Mouse (Mus musculus) embryonic facial prominence, embryonic 11.5 days (tissue): ENCODE results near the gene Fstl4. TPM values are rescaled to one million over a fixed set of nuclear protein-coding genes. Genes with fewer than 3 reads are reported as not detected.
A peak's percentile ranks its signal among the peaks of the same experiment; 100 is the strongest.

Experiments used
- ATAC-seq: fragments of 200-750 bp; cut with Nextera tagmentation; replicated peaks from 2 replicates; pipeline ENCODE4 v1.8.0; 2017; ENCODE audit warnings: low read depth; ENCODE audit not compliant: insufficient number of reproducible peaks, low FRiP score, low TSS enrichment
- DNase-seq: peaks from one replicate; pipeline ENCODE4 v3.0.0-alpha.2; 2015; ENCODE audit warnings: low spot score
- H3K27ac ChIP-seq: fragments of 300-500 bp; sonication (generic); replicated peaks from 2 replicates; pipeline ENCODE4 v1.5.1; 2014; ENCODE audit warnings: mild to moderate bottlenecking, low read depth, low read length, control low read depth
- H3K27me3 ChIP-seq: fragments of 300-500 bp; sonication (generic); 2 replicates; pipeline ENCODE4 v1.6.1; 2014; ENCODE audit warnings: mild to moderate bottlenecking, low read length, moderate library complexity, mixed read lengths; ENCODE audit not compliant: control insufficient read depth, insufficient read depth
- H3K36me3 ChIP-seq: fragments of 300-500 bp; sonication (generic); replicated peaks from 2 replicates; pipeline ENCODE4 v1.6.1; 2014; ENCODE audit warnings: low read depth, mild to moderate bottlenecking, low read length, moderate library complexity, mixed read lengths; ENCODE audit not compliant: control insufficient read depth, insufficient read depth
- H3K4me1 ChIP-seq: fragments of 300-500 bp; sonication (generic); 2 replicates; pipeline ENCODE4 v1.6.1; 2014; ENCODE audit warnings: low read length, mixed read lengths; ENCODE audit not compliant: control insufficient read depth, insufficient read depth
- H3K4me2 ChIP-seq: fragments of 300-500 bp; sonication (generic); 2 replicates; pipeline ENCODE4 v1.6.1; 2014; ENCODE audit warnings: low read depth, mild to moderate bottlenecking, control low read depth, low read length, moderate library complexity
- H3K4me3 ChIP-seq: fragments of 300-500 bp; sonication (generic); 2 replicates; pipeline ENCODE4 v1.5.1; 2014; ENCODE audit warnings: low read depth, low read length, control low read depth
- H3K9ac ChIP-seq: fragments of 300-500 bp; sonication (generic); replicated peaks from 2 replicates; pipeline ENCODE4 v1.6.1; 2014; ENCODE audit warnings: mild to moderate bottlenecking, control low read depth, low read length
- H3K9me3 ChIP-seq: fragments of 300-500 bp; sonication (generic); replicated peaks from 2 replicates; pipeline ENCODE4 v1.6.1; 2016; ENCODE audit warnings: mild to moderate bottlenecking, low read length, inconsistent platforms, mixed read lengths; ENCODE audit not compliant: control insufficient read depth
- WGBS: fragments of 180-500 bp; shearing (Covaris S2); extraction: QIAGEN DNeasy Blood & Tissue Kit; methylation state at CpG from one replicate; pipeline ENCODE4 v1.1.7; 2014; 5-methylcytosine and 5-hydroxymethylcytosine counted together
- polyA plus RNA-seq: library from polyadenylated mRNA; unstranded; fragments of >200 nt; fragmentation: Nextera tagmentation; extraction: Ambion mirVana; gene quantifications from 2 replicates; pipeline ENCODE4 v1.2.1, GENCODE M21; 2014

Fstl4 gene
- polyA plus RNA-seq, 1 experiment from 2014 or later = 1.0 TPM

DNA sequence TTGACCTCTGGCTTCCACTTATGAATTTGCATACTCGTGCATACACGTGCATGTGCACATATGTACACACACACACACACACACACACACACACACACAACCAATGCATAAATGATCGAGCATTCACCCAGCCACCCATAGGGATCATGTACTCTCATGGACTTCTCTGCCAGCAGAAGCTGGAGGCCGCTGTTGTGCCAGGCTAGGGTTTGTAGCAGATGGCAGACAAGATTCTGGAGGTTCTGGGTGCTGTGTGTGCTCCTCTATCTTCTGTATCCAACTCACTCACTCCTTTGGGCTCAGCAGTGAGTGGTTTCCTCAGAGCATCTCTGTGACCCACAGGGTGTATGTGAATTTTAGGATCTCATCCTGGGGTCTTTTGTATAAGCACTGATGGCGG is 230.3 kb downstream of the Fstl4 start:
- Histone ChIP-seq H3K4me3 (no peak overlapping the region), H3K9ac (no peak overlapping the region), H3K4me2 (no peak overlapping the region), H3K9me3 (no peaks in the 10 kb centered on the region), H3K27me3 (no peaks in the 10 kb centered on the region), H3K4me1 (peaks cover 2% of the 10 kb centered on the region; the same call in 1 of the 2 replicates), H3K36me3 (no peaks in the 10 kb centered on the region), H3K27ac (no peak overlapping the region)
- whole genome bisulfite sequencing = 94% methylated on average over 5 of the region's 5 CpGs
- no peak for DNase-seq
- ATAC-seq = no peak

DNA sequence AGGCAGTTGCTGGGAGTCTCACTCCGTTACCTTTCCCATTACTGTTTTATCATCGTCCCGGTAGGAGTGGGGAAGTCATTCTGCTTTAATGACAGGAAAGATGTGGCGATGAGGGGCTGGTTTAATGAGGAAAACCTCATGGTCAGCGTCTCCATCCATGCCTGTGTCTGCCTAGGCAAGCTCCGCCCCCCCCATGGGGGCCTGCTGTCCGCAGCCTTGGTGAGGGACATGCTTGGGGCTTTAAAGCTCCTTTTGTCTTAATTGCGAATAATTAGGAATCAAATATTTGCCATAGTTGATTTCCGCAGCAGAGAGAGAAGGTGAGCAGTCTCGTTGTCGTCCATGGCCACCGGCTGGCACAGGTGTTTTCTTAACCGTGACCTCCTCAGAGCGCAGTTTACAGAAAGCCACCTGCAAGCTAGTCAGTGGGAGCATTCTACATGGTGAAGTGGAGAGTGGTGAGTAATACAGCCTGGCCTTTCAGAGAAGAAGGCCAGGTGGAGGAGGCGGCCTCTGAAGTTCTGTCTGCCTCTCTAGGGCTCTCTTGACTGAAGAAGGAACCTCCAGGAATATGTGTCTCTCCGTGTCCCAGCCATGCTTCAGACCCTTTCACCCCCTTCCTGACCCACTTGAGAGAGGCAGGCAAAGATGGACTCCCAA is 232.1 kb downstream of the Fstl4 start:
- H3K27ac ChIP-seq = no peak overlapping the region
- peaks cover 2% of the 10 kb centered on the region; the same call in 1 of the 2 replicates for H3K4me1 ChIP-seq
- H3K27me3 ChIP-seq = no peaks in the 10 kb centered on the region
- H3K9ac ChIP-seq = no peak overlapping the region
- WGBS = 74% methylated on average over 16 of the region's 16 CpGs
- no peaks in the 10 kb centered on the region for H3K36me3 ChIP-seq
- DNase-seq (no peak), ATAC-seq (no peak)
- H3K4me3 ChIP-seq = no peak overlapping the region
- no peaks in the 10 kb centered on the region for H3K9me3 ChIP-seq
- no peak overlapping the region for H3K4me2 ChIP-seq

DNA sequence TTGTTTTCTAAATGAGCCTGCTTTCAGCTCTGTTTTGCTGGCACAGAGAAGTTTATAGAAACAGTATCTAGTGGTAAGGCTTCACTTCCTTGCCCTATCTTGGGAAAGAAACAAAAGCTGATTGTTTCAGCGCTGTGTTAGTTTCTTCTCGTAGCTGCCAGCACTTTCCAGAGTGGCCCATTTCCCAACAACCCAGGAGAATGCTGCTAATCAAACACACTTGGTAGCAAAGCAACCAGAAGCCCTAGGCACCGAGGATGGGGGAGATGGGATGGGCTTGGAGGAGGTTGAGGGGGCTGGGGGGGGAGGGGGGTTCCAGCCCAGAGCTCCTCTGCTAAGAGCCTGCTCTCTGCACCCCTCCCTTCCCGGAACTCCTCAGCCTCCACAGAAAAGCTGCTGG is 233.0 kb downstream of the Fstl4 start:
- H3K27me3 ChIP-seq = no peaks in the 10 kb centered on the region
- H3K9me3 ChIP-seq = no peaks in the 10 kb centered on the region
- WGBS = 16% methylated on average over 4 of the region's 4 CpGs
- H3K9ac ChIP-seq = no peak overlapping the region
- H3K36me3 ChIP-seq = no peaks in the 10 kb centered on the region
- no peak overlapping the region for H3K4me2 ChIP-seq
- ATAC-seq (no peak), DNase-seq (peak; percentile 48)
- no peak overlapping the region for H3K27ac ChIP-seq
- H3K4me3 ChIP-seq = no peak overlapping the region
- H3K4me1 ChIP-seq = peaks cover 2% of the 10 kb centered on the region; the same call in 1 of the 2 replicates

DNA sequence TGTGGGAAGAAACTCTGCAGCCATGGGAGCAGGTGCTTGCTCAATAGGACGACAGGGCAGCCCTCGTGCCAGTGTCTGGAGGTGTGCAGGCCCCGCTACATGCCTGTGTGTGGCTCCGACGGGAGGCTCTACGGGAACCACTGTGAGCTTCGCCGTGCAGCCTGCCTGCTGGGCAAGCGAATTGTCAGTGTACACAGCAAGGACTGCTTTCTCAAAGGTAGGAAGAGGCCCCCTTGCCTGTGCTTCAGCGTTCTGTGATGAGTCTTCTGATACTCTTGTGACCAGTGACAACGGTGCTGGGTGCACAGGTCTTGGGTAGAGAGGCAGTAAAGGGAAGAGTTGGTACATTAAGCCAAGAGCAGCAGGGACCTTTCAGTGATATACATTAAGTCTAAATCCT is 235.8 kb downstream of the Fstl4 start:
- WGBS = 86% methylated on average over 11 of the region's 11 CpGs
- no peaks in the 10 kb centered on the region for H3K27me3 ChIP-seq
- H3K4me2 ChIP-seq = no peak overlapping the region
- peaks cover 2% of the 10 kb centered on the region; the same call in 1 of the 2 replicates for H3K4me1 ChIP-seq
- H3K36me3 ChIP-seq = no peaks in the 10 kb centered on the region
- no peak for ATAC-seq
- H3K9me3 ChIP-seq = no peaks in the 10 kb centered on the region
- DNase-seq = no peak
- no peak overlapping the region for H3K9ac ChIP-seq
- H3K4me3 ChIP-seq = no peak overlapping the region
- no peak overlapping the region for H3K27ac ChIP-seq

DNA sequence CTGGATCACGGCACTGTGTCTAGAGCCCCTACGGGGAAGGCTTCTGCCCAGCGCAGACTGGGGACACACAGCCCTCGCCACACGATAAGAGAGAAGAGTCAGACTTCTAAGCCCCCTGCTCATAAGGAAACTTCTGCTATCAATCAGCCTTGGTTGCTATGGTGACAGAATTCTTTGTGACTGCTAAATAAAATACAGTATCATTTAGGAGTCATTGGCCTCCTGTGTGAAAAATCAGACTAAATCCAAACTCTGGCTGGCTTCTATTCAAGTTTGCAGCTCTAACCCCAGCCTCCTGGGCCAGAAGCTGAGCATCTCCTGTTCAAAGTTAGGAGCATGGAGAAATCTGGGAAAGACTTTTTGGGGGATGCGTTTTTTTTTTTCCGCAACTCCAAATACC is 238.9 kb downstream of the Fstl4 start:
- H3K27ac ChIP-seq = no peak overlapping the region
- no peaks in the 10 kb centered on the region for H3K36me3 ChIP-seq
- no peak overlapping the region for H3K9ac ChIP-seq
- H3K27me3 ChIP-seq = no peaks in the 10 kb centered on the region
- no peaks in the 10 kb centered on the region for H3K4me1 ChIP-seq
- H3K9me3 ChIP-seq = no peaks in the 10 kb centered on the region
- H3K4me2 ChIP-seq = no peak overlapping the region
- WGBS = 64% methylated on average over 7 of the region's 7 CpGs
- H3K4me3 ChIP-seq = no peak overlapping the region
- no peak for ATAC-seq
- DNase-seq = peak; percentile 62

DNA sequence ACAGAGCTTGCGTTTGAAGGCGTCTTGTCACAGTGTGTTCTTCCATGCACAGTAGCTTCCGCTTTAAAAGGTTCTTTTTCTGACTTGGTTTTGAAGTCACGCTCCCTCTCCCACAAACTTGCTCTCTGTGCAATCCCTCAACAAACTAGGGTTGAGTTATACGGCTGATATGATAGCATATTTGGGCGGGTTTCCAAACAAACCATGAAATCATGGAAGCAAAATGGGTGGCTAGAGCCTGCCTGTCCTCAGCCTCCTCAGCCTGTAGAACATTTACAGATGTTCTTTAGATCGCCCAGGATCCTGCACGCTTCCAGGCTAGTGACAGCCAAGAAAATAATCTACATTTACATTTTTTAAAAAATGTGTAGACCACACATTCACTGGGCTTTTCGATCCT is 239.4 kb downstream of the Fstl4 start:
- DNase-seq (no peak), ATAC-seq (no peak)
- Histone ChIP-seq H3K27ac (no peak overlapping the region), H3K4me3 (no peak overlapping the region), H3K27me3 (no peaks in the 10 kb centered on the region), H3K9me3 (no peaks in the 10 kb centered on the region), H3K36me3 (no peaks in the 10 kb centered on the region), H3K4me1 (no peaks in the 10 kb centered on the region), H3K9ac (no peak overlapping the region), H3K4me2 (no peak overlapping the region)
- 90% methylated on average over 9 of the region's 9 CpGs for WGBS

DNA sequence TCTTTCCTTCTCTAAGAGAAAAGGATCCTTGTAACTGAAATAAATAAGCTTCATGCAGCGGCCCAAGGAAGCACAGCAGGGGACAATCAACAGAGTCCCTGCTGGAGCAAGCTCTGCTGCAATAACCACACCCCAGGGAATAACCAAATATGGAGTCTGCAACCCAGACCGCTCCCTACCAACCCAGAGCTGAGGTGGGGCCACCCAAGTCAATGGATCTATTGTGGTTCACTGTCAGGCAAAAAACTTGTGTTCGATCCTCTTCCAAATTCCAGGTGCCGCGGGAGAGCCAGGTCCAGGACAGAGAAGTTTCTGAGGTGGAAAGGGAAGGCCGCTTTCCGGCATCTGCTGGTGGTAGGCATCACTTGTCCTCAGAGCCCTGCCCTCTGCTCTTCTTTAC is 245.2 kb downstream of the Fstl4 start:
- ATAC-seq = no peak
- no peak overlapping the region for H3K4me2 ChIP-seq
- DNase-seq = no peak
- no peaks in the 10 kb centered on the region for H3K9me3 ChIP-seq
- no peaks in the 10 kb centered on the region for H3K27me3 ChIP-seq
- H3K9ac ChIP-seq = no peak overlapping the region
- H3K27ac ChIP-seq = no peak overlapping the region
- no peaks in the 10 kb centered on the region for H3K4me1 ChIP-seq
- 58% methylated on average over 7 of the region's 7 CpGs for WGBS
- H3K4me3 ChIP-seq = no peak overlapping the region
- no peaks in the 10 kb centered on the region for H3K36me3 ChIP-seq

DNA sequence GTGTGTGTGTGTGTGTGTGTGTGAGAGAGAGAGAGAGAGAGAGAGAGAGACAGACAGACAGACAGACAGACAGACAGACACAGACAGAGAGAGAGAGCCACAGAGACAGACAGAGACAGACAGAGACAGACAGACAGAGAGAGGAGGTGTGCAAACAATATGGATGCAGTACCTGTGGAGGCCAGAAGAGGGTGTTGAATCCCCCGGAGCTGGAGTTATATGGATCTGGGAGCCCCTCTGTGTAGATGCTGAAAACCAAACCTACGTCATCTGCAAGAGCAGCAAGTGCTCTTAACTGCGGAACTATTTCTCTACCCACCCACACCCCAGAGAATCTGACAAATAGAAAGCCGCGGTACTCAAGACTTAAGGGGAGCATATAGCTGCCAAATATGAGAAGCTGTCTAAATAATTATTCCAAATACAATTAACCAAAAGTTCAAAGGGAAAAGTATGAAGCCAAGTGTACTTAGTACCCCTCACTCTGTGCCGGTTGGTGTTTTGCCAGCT is 247.6 kb downstream of the Fstl4 start:
- Histone ChIP-seq H3K27me3 (no peaks in the 10 kb centered on the region), H3K4me3 (no peak overlapping the region), H3K4me1 (no peaks in the 10 kb centered on the region), H3K4me2 (no peak overlapping the region), H3K9me3 (no peaks in the 10 kb centered on the region), H3K9ac (no peak overlapping the region), H3K27ac (no peak overlapping the region), H3K36me3 (no peaks in the 10 kb centered on the region)
- ATAC-seq (no peak), DNase-seq (no peak)
- WGBS = 81% methylated on average over 6 of the region's 6 CpGs
